Mouse (Mus musculus) heart, embryonic 10.5 days (tissue): Measurements from ENCODE around the gene Itgb6. TPM values are rescaled to one million over a fixed set of nuclear protein-coding genes. Genes with fewer than 3 reads are reported as not detected.

Source experiments
- DNase-seq: peaks from one replicate; pipeline ENCODE4 v3.0.0-alpha.2; 2017; ENCODE audit warnings: low spot score
- H3K27ac ChIP-seq: fragments of 300-500 bp; sonication (generic); 2 replicates; pipeline ENCODE4 v1.5.1; 2016; ENCODE audit warnings: mild to moderate bottlenecking
- H3K27me3 ChIP-seq: fragments of 300-500 bp; sonication (generic); 2 replicates; pipeline ENCODE4 v1.6.1; 2016; ENCODE audit warnings: mild to moderate bottlenecking; ENCODE audit not compliant: poor library complexity, insufficient read depth, severe bottlenecking
- H3K36me3 ChIP-seq: fragments of 300-500 bp; sonication (generic); 2 replicates; pipeline ENCODE4 v1.6.1; 2016; ENCODE audit warnings: mild to moderate bottlenecking, moderate library complexity
- H3K4me1 ChIP-seq: fragments of 300-500 bp; sonication (generic); 2 replicates; pipeline ENCODE4 v1.6.1; 2016; ENCODE audit warnings: mild to moderate bottlenecking
- H3K4me3 ChIP-seq: fragments of 300-500 bp; sonication (generic); 2 replicates; pipeline ENCODE4 v1.5.1; 2016; ENCODE audit warnings: mild to moderate bottlenecking, moderate library complexity
- H3K9me3 ChIP-seq: fragments of 300-500 bp; sonication (generic); 2 replicates; pipeline ENCODE4 v1.6.1; 2016; ENCODE audit warnings: mild to moderate bottlenecking, moderate library complexity
- WGBS: fragments of 180-500 bp; shearing (Covaris S2); methylation state at CpG from one replicate; pipeline ENCODE4 v1.1.7; 2016; 5-methylcytosine and 5-hydroxymethylcytosine counted together
- polyA plus RNA-seq: library from polyadenylated mRNA; unstranded; fragments of >200 nt; fragmentation: Nextera tagmentation; extraction: Ambion mirVana; gene quantifications from 2 replicates; pipeline ENCODE4 v1.2.1, GENCODE M21; 2016

Itgb6 gene
- polyA plus RNA-seq, 1 experiment from 2014 or later: 0.46 TPM

- no peak overlapping the region for H3K4me3 ChIP-seq
- WGBS: 55% methylated on average over 1 of the region's 1 CpGs
- DNase-seq: peak; percentile 38
- no peaks in the 10 kb centered on the region for H3K36me3 ChIP-seq
- no peak overlapping the region for H3K27ac ChIP-seq
- H3K9me3 ChIP-seq: no peaks in the 10 kb centered on the region
- H3K4me1 ChIP-seq: peaks cover 24% of the 10 kb centered on the region
- H3K27me3 ChIP-seq: no peaks in the 10 kb centered on the region
These were observed 32.2 kb downstream of the Itgb6 start for GRCm38 (mm10) chr2:60690212-60690611.

- peak overlapping the region; percentile 42 for H3K4me3 ChIP-seq
- peaks cover 21% of the 10 kb centered on the region for H3K4me1 ChIP-seq
- 28% methylated on average over 14 of the region's 14 CpGs for WGBS
- no peaks in the 10 kb centered on the region for H3K36me3 ChIP-seq
- peak overlapping the region; percentile 83 for H3K27ac ChIP-seq
- DNase-seq: peak; percentile 84
- H3K9me3 ChIP-seq: no peaks in the 10 kb centered on the region
- H3K27me3 ChIP-seq: no peaks in the 10 kb centered on the region
These were observed 33.4 kb downstream of the Itgb6 start for GRCm38 (mm10) chr2:60688944-60689615.

GRCm38 (mm10) chr2:60688150-60688549 is 34.3 kb downstream of the Itgb6 start:
- Histone ChIP-seq H3K27ac (no peak overlapping the region), H3K4me1 (peaks cover 13% of the 10 kb centered on the region), H3K9me3 (no peaks in the 10 kb centered on the region), H3K27me3 (no peaks in the 10 kb centered on the region), H3K36me3 (no peaks in the 10 kb centered on the region), H3K4me3 (no peak overlapping the region)
- DNase-seq: no peak
- WGBS: 78% methylated on average over 1 of the region's 1 CpGs

GRCm38 (mm10) chr2:60685973-60686372 is 36.5 kb downstream of the Itgb6 start:
- H3K27me3 ChIP-seq: no peaks in the 10 kb centered on the region
- H3K4me3 ChIP-seq: no peak overlapping the region
- no peak overlapping the region for H3K27ac ChIP-seq
- no peaks in the 10 kb centered on the region for H3K9me3 ChIP-seq
- H3K36me3 ChIP-seq: no peaks in the 10 kb centered on the region
- H3K4me1 ChIP-seq: peaks cover 9% of the 10 kb centered on the region
- DNase-seq: no peak

GRCm38 (mm10) chr2:60684168-60684567 is 38.3 kb downstream of the Itgb6 start:
- Histone ChIP-seq H3K4me3 (no peak overlapping the region), H3K4me1 (peaks cover 6% of the 10 kb centered on the region), H3K9me3 (no peaks in the 10 kb centered on the region), H3K36me3 (no peaks in the 10 kb centered on the region), H3K27ac (no peak overlapping the region), H3K27me3 (no peaks in the 10 kb centered on the region)
- no peak for DNase-seq
- 75% methylated on average over 3 of the region's 3 CpGs for WGBS

GRCm38 (mm10) chr2:60682554-60682953 is 39.9 kb downstream of the Itgb6 start:
- H3K9me3 ChIP-seq: no peaks in the 10 kb centered on the region
- peaks cover 6% of the 10 kb centered on the region for H3K4me1 ChIP-seq
- no peak overlapping the region for H3K4me3 ChIP-seq
- H3K36me3 ChIP-seq: no peaks in the 10 kb centered on the region
- no peaks in the 10 kb centered on the region for H3K27me3 ChIP-seq
- no peak overlapping the region for H3K27ac ChIP-seq
- 83% methylated on average over 2 of the region's 2 CpGs for WGBS
- DNase-seq: no peak

GRCm38 (mm10) chr2:60674413-60674812 is 48.0 kb downstream of the Itgb6 start:
- no peak for DNase-seq
- peaks cover 9% of the 10 kb centered on the region for H3K4me1 ChIP-seq
- 70% methylated on average over 7 of the region's 7 CpGs for WGBS
- no peak overlapping the region for H3K4me3 ChIP-seq
- no peaks in the 10 kb centered on the region for H3K9me3 ChIP-seq
- no peak overlapping the region for H3K27ac ChIP-seq
- no peaks in the 10 kb centered on the region for H3K36me3 ChIP-seq
- H3K27me3 ChIP-seq: no peaks in the 10 kb centered on the region

GRCm38 (mm10) chr2:60672973-60673954 is 49.2 kb downstream of the Itgb6 start:
- no peaks in the 10 kb centered on the region for H3K27me3 ChIP-seq
- H3K4me3 ChIP-seq: no peak overlapping the region
- DNase-seq: no peak
- peaks cover 9% of the 10 kb centered on the region for H3K4me1 ChIP-seq
- 59% methylated on average over 17 of the region's 17 CpGs for WGBS
- no peak overlapping the region for H3K27ac ChIP-seq
- no peaks in the 10 kb centered on the region for H3K9me3 ChIP-seq
- H3K36me3 ChIP-seq: no peaks in the 10 kb centered on the region

GRCm38 (mm10) chr2:60671215-60671614 is 51.2 kb downstream of the Itgb6 start:
- 86% methylated on average over 1 of the region's 1 CpGs for WGBS

GRCm38 (mm10) chr2:60663071-60663470 is 59.4 kb downstream of the Itgb6 start:
- WGBS: 82% methylated on average over 1 of the region's 1 CpGs

More at GRCm38 (mm10) chr2:60671215-60671614, 51.2 kb downstream of the Itgb6 start:
- Histone ChIP-seq H3K9me3 (no peaks in the 10 kb centered on the region), H3K4me1 (no peaks in the 10 kb centered on the region; the same call in 1 of the 2 replicates), H3K4me3 (no peak overlapping the region), H3K36me3 (no peaks in the 10 kb centered on the region), H3K27me3 (no peaks in the 10 kb centered on the region), H3K27ac (no peak overlapping the region)
- no peak for DNase-seq

GRCm38 (mm10) chr2:60659993-60660392 is 62.5 kb downstream of the Itgb6 start:
- no peaks in the 10 kb centered on the region for H3K27me3 ChIP-seq
- H3K36me3 ChIP-seq: no peaks in the 10 kb centered on the region
- H3K4me1 ChIP-seq: no peaks in the 10 kb centered on the region
- no peak overlapping the region for H3K27ac ChIP-seq
- no peak overlapping the region for H3K4me3 ChIP-seq
- WGBS: 90% methylated on average over 4 of the region's 4 CpGs
- peak; percentile 9 for DNase-seq
- no peaks in the 10 kb centered on the region for H3K9me3 ChIP-seq

More at GRCm38 (mm10) chr2:60663071-60663470, 59.4 kb downstream of the Itgb6 start:
- H3K27ac ChIP-seq: no peak overlapping the region
- no peaks in the 10 kb centered on the region for H3K9me3 ChIP-seq
- DNase-seq: peak; percentile 50
- H3K4me3 ChIP-seq: no peak overlapping the region
- H3K27me3 ChIP-seq: no peaks in the 10 kb centered on the region
- no peaks in the 10 kb centered on the region for H3K4me1 ChIP-seq
- no peaks in the 10 kb centered on the region for H3K36me3 ChIP-seq

- WGBS: 70% methylated on average over 3 of the region's 3 CpGs
- Histone ChIP-seq H3K9me3 (no peaks in the 10 kb centered on the region), H3K4me1 (no peaks in the 10 kb centered on the region), H3K27ac (no peak overlapping the region), H3K36me3 (no peaks in the 10 kb centered on the region), H3K4me3 (no peak overlapping the region), H3K27me3 (no peaks in the 10 kb centered on the region)
- peak; percentile 10 for DNase-seq
These were observed 63.5 kb downstream of the Itgb6 start for GRCm38 (mm10) chr2:60658992-60659391.

GRCm38 (mm10) chr2:60654828-60655227 is 67.6 kb downstream of the Itgb6 start:
- Histone ChIP-seq H3K4me1 (peaks cover 5% of the 10 kb centered on the region; the same call in 1 of the 2 replicates), H3K4me3 (no peak overlapping the region), H3K27ac (no peak overlapping the region), H3K27me3 (no peaks in the 10 kb centered on the region), H3K9me3 (no peaks in the 10 kb centered on the region), H3K36me3 (no peaks in the 10 kb centered on the region)
- WGBS: 49% methylated on average over 4 of the region's 4 CpGs
- DNase-seq: no peak
